Mouse (Mus musculus) embryonic stem cell, embryonic (primary cell): ENCODE measurements around the gene Plch2.

ENCODE experiments used
- CTCF ChIA-PET, 4 experiments: fragments of 300-600 bp in 2 of 4; fragments of 350-600 bp in 2 of 4; sonication (Branson Sonifier 250); formaldehyde crosslinking; loops; one replicate each; lab custom pipeline; 2022; ENCODE audit warnings: inconsistent platforms in 2 of 4; lab: Charles Lee
- POLR2A ChIA-PET, 4 experiments: fragments of 300-600 bp in 2 of 4; fragments of 350-600 bp in 2 of 4; sonication (Branson Sonifier 250); formaldehyde crosslinking; loops; one replicate each; lab custom pipeline; 2022; ENCODE audit warnings: antibody characterized with exemption in 4 of 4, inconsistent platforms in 1 of 4; lab: Charles Lee

The Plch2 gene

DNA sequence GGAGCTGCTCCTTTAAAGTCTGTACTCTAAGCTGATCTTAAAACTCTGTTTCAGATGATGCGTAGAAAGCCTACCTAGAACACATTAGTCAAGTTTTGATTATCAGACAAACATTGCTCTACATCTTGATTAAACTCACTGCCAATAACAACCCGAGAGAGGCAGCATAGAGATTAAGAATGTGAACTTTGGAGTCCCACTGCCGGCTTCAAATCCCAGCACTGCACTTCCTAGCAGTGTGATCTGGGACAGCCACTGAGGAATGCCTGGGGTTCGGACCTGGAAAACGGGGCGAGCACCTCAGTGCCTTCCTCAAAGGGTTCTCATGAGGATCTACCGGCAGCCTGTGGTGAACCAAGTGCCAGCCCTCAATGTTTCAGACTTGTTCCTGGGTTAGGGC, 27.8 kb upstream of the Plch2 start:
- ChIA-PET POLR2A (interaction anchor here in 1 of 4 experiments (0.6 kb wide), 1 partner anchor 18 kb away, joined by 3 read pairs; the partner anchor contains the start of gene Pex10), CTCF (interaction anchor here in 1 of 4 experiments (0.7 kb wide), 1 partner anchor 313 kb away, joined by 4 read pairs; no protein-coding TSS in a partner anchor)

DNA sequence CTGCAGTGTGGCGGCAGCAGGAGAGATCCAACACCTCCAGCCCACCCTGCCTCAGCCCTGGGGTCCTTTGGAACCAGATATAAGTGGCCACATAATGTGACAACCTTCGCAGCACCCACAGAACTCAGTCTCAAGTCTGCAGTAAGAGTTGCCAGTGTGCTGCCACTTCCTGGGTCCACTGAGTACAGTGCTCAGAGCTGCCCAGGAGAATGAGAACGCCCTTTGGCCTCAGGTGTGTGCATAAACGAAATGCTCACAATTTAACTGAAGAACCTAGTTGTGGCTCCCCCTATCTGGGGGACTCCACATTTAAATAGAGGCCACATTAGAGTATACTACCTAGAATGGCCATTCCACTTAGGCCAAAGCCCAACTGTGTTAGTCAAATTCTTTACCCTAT, 27.0 kb upstream of the Plch2 start:
- ChIA-PET CTCF (no interaction called here), POLR2A (interaction anchor here in 1 of 4 experiments (0.6 to 1.5 kb wide), 2 partner anchors 11 to 17 kb away, joined by 3 read pairs; partner anchors contain the start of gene Pex10)

DNA sequence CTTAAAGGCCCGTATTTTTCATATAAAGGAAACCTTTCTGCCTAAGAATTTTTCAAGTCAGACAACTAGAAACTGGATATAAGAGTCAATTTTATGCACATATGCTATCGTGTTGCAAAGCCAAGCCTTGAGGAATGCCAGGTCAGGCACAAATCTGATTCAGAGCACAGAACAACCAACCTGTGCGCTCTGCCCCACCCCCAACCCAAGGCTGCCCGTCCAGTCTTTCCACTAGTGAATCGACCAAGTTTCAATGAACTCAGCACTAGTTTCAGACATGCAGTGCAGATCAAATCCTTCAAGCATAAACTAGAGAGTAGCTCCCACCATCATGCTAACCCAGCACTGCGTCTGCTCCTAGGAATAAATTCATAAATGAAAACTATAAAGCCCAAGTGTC, 23.1 kb upstream of the Plch2 start:
- CTCF ChIA-PET = interaction anchor here in 1 of 4 experiments (3.1 kb wide), 1 partner anchor 170 kb away, joined by 14 read pairs; the partner anchor contains the start of gene Faap20
- POLR2A ChIA-PET = interaction anchor here in 2 of 4 experiments (0.6 to 1.9 kb wide), 5 partner anchors 10 to 240 kb away, joined by 3 to 6 read pairs (median 4); partner anchors contain the start of genes Pex10 (in 2 of the 2) and Ski (in 1 of the 2)

DNA sequence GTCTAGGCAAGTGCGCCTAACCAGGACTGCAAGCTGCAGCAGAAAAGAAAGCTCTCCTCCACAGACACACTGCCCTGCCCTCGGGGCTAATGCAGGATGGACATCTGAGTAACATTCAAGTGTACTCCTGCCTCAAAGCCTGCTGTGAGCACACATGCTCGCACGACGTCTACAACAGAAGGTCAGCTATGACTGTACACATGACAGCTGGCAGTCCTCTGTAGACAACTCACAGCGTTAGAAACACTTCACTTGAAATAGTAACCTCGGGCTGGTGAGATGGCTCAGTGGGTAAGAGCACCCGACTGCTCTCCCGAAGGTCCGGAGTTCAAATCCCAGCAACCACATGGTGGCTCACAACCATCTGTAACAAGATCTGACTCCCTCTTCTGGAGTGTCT, 22.2 kb upstream of the Plch2 start:
- POLR2A ChIA-PET = interaction anchor here in 3 of 4 experiments (0.8 to 1.9 kb wide), 6 partner anchors 9 to 242 kb away, joined by 3 to 6 read pairs (median 3); partner anchors contain the start of genes Pex10 (in 1 of the 3) and Ski (in 1 of the 3)
- CTCF ChIA-PET = interaction anchor here in 2 of 4 experiments (0.6 to 3.1 kb wide), 3 partner anchors 12 to 178 kb away, joined by 4 to 14 read pairs (median 6); partner anchors contain the start of genes Faap20 (in 1 of the 2) and Pex10 (in 1 of the 2)

DNA sequence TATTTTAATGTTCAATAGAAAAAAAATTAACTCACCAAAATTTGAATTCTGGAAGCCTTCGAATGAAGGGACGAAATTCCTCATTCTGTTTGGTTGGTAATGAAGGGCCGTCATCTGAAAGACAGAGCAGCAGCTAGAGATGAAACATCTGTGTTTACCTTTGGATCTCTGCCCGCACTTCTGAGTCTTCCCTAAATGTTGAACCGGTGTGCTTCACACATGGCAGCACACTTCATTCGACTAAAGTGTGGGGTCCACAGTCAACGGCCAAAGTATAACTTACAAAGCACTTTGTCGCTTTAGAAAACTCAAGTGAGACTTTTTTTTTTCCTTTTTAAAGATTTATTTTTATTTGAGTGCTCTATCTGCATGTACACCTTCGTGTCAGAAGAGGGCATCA, 20.1 kb upstream of the Plch2 start:
- POLR2A ChIA-PET = interaction anchor here in 2 of 4 experiments (0.7 to 2.0 kb wide), 2 partner anchors 173 kb away, joined by 3 to 5 read pairs; partner anchors contain the start of gene Faap20 (in 1 of the 2)
- CTCF ChIA-PET = interaction anchor here in 2 of 4 experiments (1.7 to 3.3 kb wide), 2 partner anchors 18 to 173 kb away, joined by 5 to 19 read pairs; partner anchors contain the start of gene Faap20 (in 1 of the 2)

DNA sequence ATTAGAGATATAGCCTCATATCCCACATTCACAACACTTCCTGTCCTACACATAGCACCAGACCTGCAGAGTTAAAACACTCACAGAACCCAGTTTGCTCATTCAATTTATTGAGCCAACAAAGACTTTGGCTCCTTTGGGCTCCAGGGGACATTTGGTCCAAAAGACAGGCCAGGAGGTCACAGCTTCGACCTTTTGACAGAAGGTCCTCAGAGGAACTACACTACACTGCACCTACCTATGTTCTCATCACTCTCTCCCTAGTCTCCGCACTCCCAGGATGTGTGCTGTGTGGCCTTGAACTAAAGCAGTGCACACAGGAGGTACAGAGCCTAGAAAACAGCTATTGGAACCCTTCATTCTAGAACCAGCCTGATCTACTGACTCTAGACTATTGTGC, 19.2 kb upstream of the Plch2 start:
- POLR2A ChIA-PET = interaction anchor here in 3 of 4 experiments (0.5 to 2.0 kb wide), 11 partner anchors 9 to 174 kb away, joined by 3 to 9 read pairs (median 4); partner anchors contain the start of genes Faap20 (in 2 of the 3), Morn1 (in 2 of the 3), Rer1 (in 2 of the 3) and Pex10 (in 1 of the 3)

DNA sequence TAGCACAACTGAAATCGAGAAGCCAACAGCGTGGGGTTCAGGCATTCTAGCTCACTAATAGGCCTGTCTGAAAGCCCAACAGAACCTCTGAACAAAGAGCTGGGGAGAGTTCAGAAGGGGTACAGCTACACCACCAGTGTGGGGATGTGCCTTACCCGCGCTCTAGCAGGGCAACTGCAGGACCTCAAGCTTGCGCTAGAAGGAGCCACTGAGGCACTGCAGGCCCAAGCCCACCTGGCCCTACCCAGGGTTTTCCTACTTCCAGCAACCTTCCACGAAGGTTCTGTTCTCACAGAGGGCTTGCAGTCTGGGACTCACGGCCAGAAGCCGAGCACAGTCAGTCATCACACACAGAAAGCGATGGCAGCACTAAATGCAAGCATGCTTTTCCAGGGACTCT, 18.6 kb upstream of the Plch2 start:
- ChIA-PET POLR2A (interaction anchor here in 3 of 4 experiments (0.5 to 2.0 kb wide), 17 partner anchors 8 to 211 kb away, joined by 3 to 12 read pairs (median 4); partner anchors contain the start of genes Pex10 (in 3 of the 3), Faap20 (in 2 of the 3), Morn1 (in 2 of the 3) and Rer1 (in 2 of the 3)), CTCF (interaction anchor here (0.5 to 3.3 kb wide), 27 partner anchors 9 to 247 kb away, joined by 3 to 20 read pairs (median 4); partner anchors contain the start of genes Faap20 (in 4 of the 4), Morn1 (in 2 of the 4), Pex10 (in 2 of the 4) and Rer1 (in 2 of the 4))

More for the DNA sequence above, 19.2 kb upstream of the Plch2 start:
- CTCF ChIA-PET = interaction anchor here (0.9 to 3.3 kb wide), 17 partner anchors 10 to 214 kb away, joined by 3 to 20 read pairs (median 5); partner anchors contain the start of genes Faap20 (in 2 of the 4), Pex10 (in 2 of the 4), Morn1 (in 1 of the 4) and Rer1 (in 1 of the 4)

DNA sequence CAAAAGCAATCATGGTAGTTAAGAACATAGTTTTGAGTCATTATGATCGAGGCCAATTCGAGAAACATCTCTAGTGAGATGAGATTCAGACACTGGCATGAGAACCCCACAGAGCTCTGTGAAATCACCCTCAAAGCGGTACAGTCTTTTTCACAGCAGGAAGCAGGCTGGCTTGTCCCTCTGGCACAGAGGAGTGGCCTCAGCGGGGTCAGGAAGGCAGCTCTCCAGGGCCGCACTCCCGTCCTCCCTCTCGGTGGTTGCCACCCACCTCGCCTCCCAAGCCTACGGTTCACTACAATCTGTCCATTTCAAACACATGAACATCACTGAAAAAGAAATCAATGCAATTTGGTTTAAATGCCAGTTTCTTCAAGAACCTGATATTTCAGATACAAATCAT, 17.8 kb upstream of the Plch2 start:
- ChIA-PET POLR2A (interaction anchor here in 3 of 4 experiments (0.7 to 1.8 kb wide), 12 partner anchors 8 to 210 kb away, joined by 3 to 12 read pairs (median 4); partner anchors contain the start of genes Pex10 (in 3 of the 3), Morn1 (in 2 of the 3) and Rer1 (in 2 of the 3)), CTCF (interaction anchor here (0.6 to 3.3 kb wide), 19 partner anchors 8 to 247 kb away, joined by 3 to 20 read pairs (median 5); partner anchors contain the start of genes Faap20 (in 3 of the 4), Morn1 (in 2 of the 4), Pex10 (in 2 of the 4) and Rer1 (in 2 of the 4))

DNA sequence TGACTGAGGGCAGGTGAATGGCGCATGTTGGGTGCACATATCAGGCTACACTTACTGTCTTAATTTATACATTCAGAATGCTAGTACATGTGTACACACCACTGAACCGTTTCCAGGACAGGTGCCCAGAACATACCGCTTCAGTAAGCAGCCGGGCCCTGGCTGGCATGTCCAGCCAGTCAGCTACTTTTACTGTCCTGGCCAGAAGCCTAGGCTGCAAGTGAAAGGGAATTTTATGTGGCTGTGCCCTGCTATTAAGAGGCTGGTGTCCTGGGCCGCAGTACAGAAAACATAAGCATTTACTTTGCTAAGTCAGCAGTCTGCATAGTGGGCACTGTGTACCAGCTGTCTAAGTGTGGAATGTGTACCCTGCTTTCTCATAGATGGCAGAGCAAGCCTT, 14.3 kb upstream of the Plch2 start:
- POLR2A ChIA-PET = interaction anchor here in 2 of 4 experiments (1.1 to 1.4 kb wide), 5 partner anchors 8 to 178 kb away, joined by 3 to 7 read pairs (median 3); partner anchors contain the start of gene Faap20 (in 1 of the 2)
- CTCF ChIA-PET = interaction anchor here in 3 of 4 experiments (0.6 to 1.2 kb wide), 4 partner anchors 15 to 118 kb away, joined by 3 to 4 read pairs (median 4); partner anchors contain the start of genes Morn1 (in 1 of the 3) and Rer1 (in 1 of the 3)

DNA sequence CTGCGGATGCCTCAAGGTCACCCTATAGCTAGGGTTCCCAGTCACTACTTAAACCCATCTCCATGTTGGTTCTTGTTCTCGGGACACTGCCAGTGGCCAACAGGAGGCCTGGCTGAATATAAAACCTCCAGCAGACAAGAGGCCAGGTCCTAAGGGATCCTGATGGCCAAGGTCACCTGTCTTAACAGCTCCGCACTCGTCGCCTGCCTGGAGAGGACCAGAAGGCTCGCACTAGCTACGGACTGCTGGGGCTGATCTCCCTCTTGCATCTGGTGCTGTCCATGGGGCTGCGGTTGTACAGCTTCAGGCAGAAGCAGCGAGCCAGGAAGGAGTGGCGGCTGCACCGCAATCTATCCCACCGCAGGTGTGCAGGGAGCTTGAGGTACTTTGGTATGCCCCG, 13.6 kb upstream of the Plch2 start:
- ChIA-PET POLR2A (interaction anchor here in 2 of 4 experiments (0.6 to 1.4 kb wide), 9 partner anchors 9 to 1250 kb away, joined by 3 to 7 read pairs (median 3); partner anchors contain the start of genes Morn1 (in 2 of the 2) and Rer1 (in 2 of the 2)), CTCF (interaction anchor here in 1 of 4 experiments (0.8 to 1.2 kb wide), 2 partner anchors 24 to 179 kb away, joined by 4 to 5 read pairs; no protein-coding TSS in a partner anchor)

DNA sequence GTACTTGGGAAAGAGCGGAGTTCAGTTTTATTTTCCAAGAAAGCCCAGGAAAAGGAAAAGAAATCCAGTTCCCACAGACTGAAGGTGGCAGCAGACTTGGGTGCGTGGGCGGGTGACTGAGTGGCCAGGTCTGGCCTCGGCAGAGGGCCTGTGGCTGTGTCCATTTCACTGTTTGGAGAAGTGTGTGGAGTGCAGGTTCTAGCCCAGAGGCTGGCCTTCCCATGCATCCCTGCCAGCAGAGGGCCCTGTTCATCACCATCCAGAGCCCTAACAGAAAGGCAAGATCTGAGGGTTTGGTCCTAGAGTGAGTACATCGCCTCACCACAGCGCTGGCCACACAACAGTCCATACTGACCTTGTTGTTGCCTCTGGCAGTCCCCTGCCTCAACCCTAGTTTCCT, 12.6 kb upstream of the Plch2 start:
- ChIA-PET CTCF (interaction anchor here in 1 of 4 experiments (4.2 kb wide), 1 partner anchor 181 kb away, joined by 38 read pairs; the partner anchor contains the start of gene Faap20), POLR2A (no interaction called here)

DNA sequence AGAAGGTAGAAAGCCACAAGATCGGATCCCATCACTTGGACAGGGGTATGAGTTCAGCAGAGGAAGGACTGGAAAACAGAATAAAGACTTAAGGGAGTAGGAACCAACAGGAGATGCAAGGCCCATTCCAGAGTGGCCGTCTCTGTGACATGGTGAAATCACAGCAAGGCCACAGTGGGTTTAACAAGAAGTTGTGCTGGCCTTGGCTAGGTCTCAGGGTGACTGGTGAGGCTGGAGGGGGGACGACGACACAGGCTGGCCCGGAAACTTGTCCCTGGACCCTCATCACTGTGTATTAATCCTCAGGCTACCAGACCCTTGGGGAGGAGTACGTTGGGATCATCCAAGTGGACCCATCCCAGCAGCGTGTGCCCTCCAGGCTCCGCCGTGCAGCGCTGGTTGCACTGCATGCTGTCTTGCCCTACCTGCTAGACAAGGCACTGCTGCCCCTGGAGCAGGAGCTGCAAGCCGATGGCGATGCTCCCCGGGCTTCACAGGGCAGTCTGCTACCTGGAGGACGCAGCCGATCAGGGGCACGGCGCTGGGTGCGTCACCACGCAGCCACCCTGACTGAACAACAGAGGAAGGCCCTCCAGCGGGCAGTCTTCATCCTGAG, 11.9 kb upstream of the Plch2 start:
- POLR2A ChIA-PET = interaction anchor here in 2 of 4 experiments (1.1 to 3.1 kb wide), 4 partner anchors 89 to 229 kb away, joined by 3 to 12 read pairs (median 6); partner anchors contain the start of gene Faap20 (in 1 of the 2)
- CTCF ChIA-PET = interaction anchor here in 1 of 4 experiments (0.7 to 4.2 kb wide), 2 partner anchors 169 to 181 kb away, joined by 3 to 38 read pairs; partner anchors contain the start of genes Faap20 and Fam213b

DNA sequence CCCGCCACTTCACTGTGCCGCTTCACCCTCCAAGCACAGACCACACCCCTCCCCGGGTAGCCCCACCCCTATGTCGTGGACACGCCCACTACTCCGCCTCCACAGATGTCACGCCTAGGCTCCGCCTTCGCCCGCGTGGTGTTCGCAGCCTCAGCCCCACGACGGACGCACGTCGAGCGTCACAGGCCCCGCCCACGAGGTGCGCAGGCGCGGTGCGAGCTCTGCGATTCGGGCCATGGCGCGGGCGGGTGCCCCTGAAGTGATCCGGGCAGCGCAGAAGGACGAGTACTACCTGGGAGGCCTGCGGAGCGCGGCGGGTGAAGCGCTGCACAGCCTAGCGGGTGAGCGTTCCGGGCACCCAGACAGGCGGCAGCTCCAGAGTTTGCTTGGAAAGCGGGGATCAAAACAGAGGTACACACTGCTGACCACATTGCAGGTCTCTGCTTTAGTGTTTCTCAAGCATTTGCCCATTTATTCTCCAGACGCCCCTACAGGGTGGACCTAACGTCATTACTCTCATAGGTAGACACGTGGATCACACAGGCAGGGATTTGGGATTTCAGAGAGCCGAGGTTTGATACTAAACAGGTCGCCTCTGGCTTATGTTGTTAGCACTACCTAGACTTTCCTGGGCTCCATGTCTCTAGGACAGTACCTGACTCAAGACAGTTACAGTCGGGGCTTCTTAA, 10.4 kb upstream of the Plch2 start, which contains the start of gene Pex10:
Gene Pex10, plus strand, starts transcription at position 183 of the 689 bp plus-strand sequence.
- CTCF ChIA-PET = interaction anchor here (0.5 to 5.5 kb wide), 74 partner anchors 8 to 546 kb away, joined by 3 to 93 read pairs (median 8); partner anchors contain the start of genes Faap20 (in 3 of the 4), Morn1 (in 2 of the 4), Pank4 (in 2 of the 4) and Rer1 (in 2 of the 4)

DNA sequence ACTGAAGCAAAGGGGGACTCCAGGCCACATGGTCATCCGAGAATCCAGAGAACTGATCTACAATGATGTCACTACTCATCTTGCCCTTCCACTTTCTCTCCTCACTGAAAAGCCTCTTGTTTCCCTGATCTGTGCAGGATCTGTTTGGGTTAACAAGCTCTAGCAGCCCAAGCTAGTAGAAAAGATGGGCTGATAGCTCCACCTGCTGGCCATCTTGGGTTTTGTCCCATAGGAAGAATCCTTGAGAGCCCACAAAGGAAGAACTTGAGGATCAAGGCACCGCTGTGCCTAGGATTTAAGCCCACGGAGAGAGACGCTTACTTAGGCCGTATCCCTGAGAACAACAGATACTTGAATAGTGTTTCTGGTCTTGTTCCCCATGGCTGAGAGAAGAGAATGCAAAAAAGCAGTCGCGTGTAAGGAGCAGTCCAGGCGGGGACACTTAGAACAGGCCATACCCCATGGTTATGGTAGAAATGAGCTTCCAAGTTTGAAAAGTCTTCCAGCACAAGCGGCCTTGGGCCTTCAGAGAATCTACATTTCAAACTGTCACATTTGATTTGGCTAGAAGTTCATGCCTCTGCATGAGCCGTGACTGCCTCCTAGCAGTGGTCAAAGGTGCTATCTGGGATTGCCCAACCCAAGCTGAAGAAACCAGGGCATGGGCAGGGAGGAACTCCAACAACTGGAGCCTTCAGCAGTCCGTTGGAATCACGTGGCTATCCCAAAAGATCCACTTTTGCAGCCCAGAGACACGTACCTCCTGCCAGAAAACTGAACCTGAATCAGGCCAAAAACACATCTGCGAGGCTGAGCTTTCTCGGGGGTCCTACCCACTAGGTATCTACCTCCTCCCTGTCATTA, 9.6 kb upstream of the Plch2 start:
- ChIA-PET POLR2A (interaction anchor here (0.5 to 3.1 kb wide), 76 partner anchors 8 to 603 kb away, joined by 3 to 25 read pairs (median 5); partner anchors contain the start of genes Morn1 (in 3 of the 4), Rer1 (in 3 of the 4), Faap20 (in 2 of the 4) and Fam213b (in 2 of the 4)), CTCF (interaction anchor here (0.5 to 5.5 kb wide), 122 partner anchors 8 to 737 kb away, joined by 3 to 93 read pairs (median 5); partner anchors contain the start of genes Faap20 (in 3 of the 4), Morn1 (in 3 of the 4), Rer1 (in 3 of the 4) and Ttc34 (in 3 of the 4))

More for the DNA sequence above, 10.4 kb upstream of the Plch2 start, which contains the start of gene Pex10:
- POLR2A ChIA-PET = interaction anchor here (0.5 to 3.1 kb wide), 66 partner anchors 8 to 602 kb away, joined by 3 to 25 read pairs (median 5); partner anchors contain the start of genes Morn1 (in 3 of the 4), Rer1 (in 3 of the 4), Faap20 (in 2 of the 4) and Mib2 (in 1 of the 4)

DNA sequence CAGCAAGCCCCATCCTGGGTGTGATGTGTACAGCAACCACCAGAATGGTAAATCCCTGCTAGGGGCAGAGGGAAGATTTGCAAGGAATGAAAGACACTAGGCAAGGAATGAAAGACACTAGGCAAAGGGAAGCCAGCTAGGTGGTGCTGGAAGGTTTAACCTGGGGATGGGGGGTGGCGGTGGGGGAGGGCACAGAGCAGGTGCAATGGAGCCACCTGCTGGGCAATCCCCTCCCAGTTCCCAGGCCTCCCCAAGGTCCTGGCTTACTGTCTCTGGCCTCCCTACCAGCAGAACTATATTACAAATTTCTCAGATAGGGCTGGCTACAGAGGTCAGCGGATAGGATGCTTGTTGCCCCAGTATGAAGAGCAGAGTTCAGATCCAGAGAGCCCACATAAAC, 7.9 kb upstream of the Plch2 start:
- ChIA-PET CTCF (interaction anchor here (0.5 to 5.5 kb wide), 15 partner anchors 10 to 286 kb away, joined by 3 to 93 read pairs (median 5); no protein-coding TSS in a partner anchor), POLR2A (interaction anchor here in 3 of 4 experiments (0.7 to 1.0 kb wide), 3 partner anchors 186 to 209 kb away, joined by 3 to 5 read pairs (median 3); no protein-coding TSS in a partner anchor)
